Mouse (Mus musculus) cortical plate, adult 2 months (tissue): ENCODE measurements around the gene Irf7. TPM values are rescaled to one million over a fixed set of nuclear protein-coding genes. Genes with fewer than 3 reads are reported as not detected.

Experiments used
- H3K27ac ChIP-seq: fragments of 200-500 bp; 2 replicates; pipeline ENCODE4 v1.5.1; 2012; ENCODE audit warnings: low read length, control low read depth, inconsistent platforms; ENCODE audit not compliant: insufficient read depth
- H3K4me1 ChIP-seq: fragments of 200-500 bp; 2 replicates; pipeline ENCODE4 v1.6.1; 2011; ENCODE audit warnings: low read length; ENCODE audit not compliant: control insufficient read depth, insufficient read depth
- H3K4me3 ChIP-seq: fragments of 200-500 bp; 2 replicates; pipeline ENCODE4 v1.5.1; 2011; ENCODE audit warnings: mild to moderate bottlenecking, low read length, control low read depth; ENCODE audit not compliant: insufficient read depth
- CTCF ChIP-seq: fragments of 200-500 bp; IDR thresholded peaks from 2 replicates; pipeline ENCODE4 v1.5.1; 2011; ENCODE audit warnings: mild to moderate bottlenecking, control low read depth, low read length; ENCODE audit not compliant: insufficient read depth; ENCODE audit errors: extremely low read depth
- POLR2A ChIP-seq: fragments of 200-500 bp; IDR thresholded peaks from 2 replicates; pipeline ENCODE4 v1.6.1; 2011; ENCODE audit warnings: mild to moderate bottlenecking, low read length, control low read depth; ENCODE audit not compliant: insufficient read depth; ENCODE audit errors: extremely low read depth
- polyA plus RNA-seq: library from polyadenylated mRNA; depleted of rRNA; stranded (reverse); fragments of >200 nt; gene quantifications from 2 replicates; pipeline ENCODE4 v1.2.3, GENCODE M21; 2012

Irf7 gene
- polyA plus RNA-seq, 1 experiment, result 7.5 TPM

- TF ChIP-seq POLR2A (no peak), CTCF (no peak)
- Histone ChIP-seq H3K4me3 (no peak overlapping the region), H3K4me1 (peaks cover 6% of the 10 kb centered on the region; the same call in 1 of the 2 replicates), H3K27ac (no peak overlapping the region)
Observed at GRCm38 (mm10) chr7:141226535-141226934, 39.7 kb downstream of the Irf7 start.

GRCm38 (mm10) chr7:141222696-141223215 lies 43.5 kb downstream of the Irf7 start:
- TF ChIP-seq POLR2A (no peak), CTCF (no peak)
- Histone ChIP-seq H3K27ac (no peak overlapping the region), H3K4me1 (no peaks in the 10 kb centered on the region)

GRCm38 (mm10) chr7:141222126-141222467 lies 44.2 kb downstream of the Irf7 start:
- H3K4me3 ChIP-seq, result peak overlapping the region; percentile 32
- no peak overlapping the region for H3K27ac ChIP-seq
- H3K4me1 ChIP-seq, result no peaks in the 10 kb centered on the region
- TF ChIP-seq POLR2A (no peak), CTCF (no peak)

More at GRCm38 (mm10) chr7:141222696-141223215, 43.5 kb downstream of the Irf7 start:
- no peak overlapping the region for H3K4me3 ChIP-seq

- no peaks in the 10 kb centered on the region for H3K4me1 ChIP-seq
- TF ChIP-seq CTCF (no peak), POLR2A (no peak)
- no peak overlapping the region for H3K27ac ChIP-seq
- peak overlapping the region; percentile 32 for H3K4me3 ChIP-seq
Observed at GRCm38 (mm10) chr7:141221249-141222125, 44.8 kb downstream of the Irf7 start.

- Histone ChIP-seq H3K4me3 (no peak overlapping the region), H3K27ac (no peak overlapping the region), H3K4me1 (no peaks in the 10 kb centered on the region)
- no peak for TF ChIP-seq POLR2A
- TF ChIP-seq CTCF, result no peak
Observed at GRCm38 (mm10) chr7:141220377-141220776, 45.9 kb downstream of the Irf7 start.

- no peak overlapping the region for H3K27ac ChIP-seq
- H3K4me3 ChIP-seq, result no peak overlapping the region
- no peaks in the 10 kb centered on the region; the same call in 1 of the 2 replicates for H3K4me1 ChIP-seq
- TF ChIP-seq POLR2A (no peak), CTCF (no peak)
Observed at GRCm38 (mm10) chr7:141219558-141220099, 46.7 kb downstream of the Irf7 start.

DNA sequence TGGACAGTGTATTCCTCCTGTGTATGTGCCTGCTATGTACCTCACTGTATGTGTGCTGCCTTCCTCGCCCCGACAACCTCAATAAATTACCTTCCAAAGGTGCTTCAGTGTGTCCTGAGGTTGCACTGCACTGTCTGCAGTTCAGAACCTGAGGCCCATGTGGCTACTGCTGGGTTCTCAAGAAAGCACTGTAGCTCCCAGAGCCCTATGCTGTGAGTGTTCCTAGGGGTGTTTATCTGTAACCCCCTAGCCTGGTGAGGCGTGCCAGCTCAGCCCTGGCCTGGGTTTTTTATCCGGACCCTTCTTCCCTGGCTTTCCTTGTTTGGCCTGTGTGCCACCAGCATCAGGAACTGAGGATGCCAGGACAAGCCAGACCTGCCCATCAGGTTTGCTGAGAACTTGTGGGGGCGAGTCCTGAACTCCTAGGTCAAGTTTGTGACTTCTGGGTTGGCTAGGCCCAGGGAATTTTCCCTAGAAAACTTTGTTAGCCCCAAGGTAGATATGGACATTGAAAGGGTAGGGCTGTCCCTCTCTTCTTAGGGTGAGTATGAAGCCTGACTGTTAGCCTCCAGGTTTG lies 47.6 kb downstream of the Irf7 start:
- TF ChIP-seq CTCF, result no peak
- no peak for TF ChIP-seq POLR2A
- Histone ChIP-seq H3K4me3 (no peak overlapping the region), H3K4me1 (no peaks in the 10 kb centered on the region; the same call in 1 of the 2 replicates), H3K27ac (no peak overlapping the region)

- TF ChIP-seq POLR2A (no peak), CTCF (no peak)
- no peak overlapping the region for H3K27ac ChIP-seq
- H3K4me3 ChIP-seq, result no peak overlapping the region
- no peaks in the 10 kb centered on the region; the same call in 1 of the 2 replicates for H3K4me1 ChIP-seq
Observed at GRCm38 (mm10) chr7:141218141-141218540, 48.1 kb downstream of the Irf7 start.

GRCm38 (mm10) chr7:141217343-141218013 lies 48.8 kb downstream of the Irf7 start:
- no peak overlapping the region for H3K4me3 ChIP-seq
- no peak overlapping the region for H3K27ac ChIP-seq
- no peaks in the 10 kb centered on the region; the same call in 1 of the 2 replicates for H3K4me1 ChIP-seq
- no peak for TF ChIP-seq CTCF
- no peak for TF ChIP-seq POLR2A

- TF ChIP-seq POLR2A (no peak), CTCF (no peak)
- Histone ChIP-seq H3K4me3 (no peak overlapping the region), H3K4me1 (no peaks in the 10 kb centered on the region; the same call in 1 of the 2 replicates), H3K27ac (no peak overlapping the region)
Observed at GRCm38 (mm10) chr7:141216894-141217293, 49.4 kb downstream of the Irf7 start.
